ENCODE assay signal across 10 mouse cellular contexts in genomic region chr10:127515271-127515982, GRCm38 (mm10). TPM values are rescaled to one million over a fixed set of nuclear protein-coding genes. Genes with fewer than 3 reads are reported as not detected.
DNase-seq lines count a peak whose midpoint lies in the region; ATAC-seq and TF ChIP-seq lines count a peak whose summit lies in the region.
"Had no signal": no experiment of that assay in that cellular context is flagged by ENCODE, and none has a peak within 500 bp of the region (broad histone marks: within the 10 kb centered on the region; RNA-seq: fewer than 3 reads in every experiment).

No protein-coding gene starts in this region.

- no peak for TF ChIP-seq CTCF in lung, embryonic 14.5 days (IDR thresholded peaks at IDR 0.05; ENCODE audit: low read depth)

- H3K9ac ChIP-seq in lung, embryonic 14.5 days = no peak overlapping the region
- H3K9ac ChIP-seq in limb, embryonic 12.5 days (replicated peaks) = no peak overlapping the region

- peaks cover 14% of the 10 kb centered on the region for H3K4me1 ChIP-seq in lung, embryonic 14.5 days (ENCODE audit: insufficient read depth)
- peaks cover 73% of the 10 kb centered on the region for H3K4me1 ChIP-seq in limb, embryonic 12.5 days (replicated peaks)

- H3K36me3 ChIP-seq in lung, embryonic 14.5 days (ENCODE audit: insufficient read depth) = peaks cover 33% of the 10 kb centered on the region
- H3K36me3 ChIP-seq in limb, embryonic 12.5 days = peaks cover 34% of the 10 kb centered on the region

- peaks cover 57% of the 10 kb centered on the region for H3K27me3 ChIP-seq in lung, embryonic 14.5 days (ENCODE audit: insufficient read depth, low read length)
- H3K27me3 ChIP-seq in limb, embryonic 12.5 days = peaks cover 76% of the 10 kb centered on the region

- H3K27ac ChIP-seq in lung, embryonic 14.5 days (ENCODE audit: low read depth) = no peak overlapping the region
- H3K27ac ChIP-seq in limb, embryonic 12.5 days = no peak overlapping the region

- H3K4me2 ChIP-seq in lung, embryonic 14.5 days = peak overlapping the region; percentile 54
- 0 out of 2 replicates have a peak overlapping the region, but pooled peaks have one; percentile 4 for H3K4me2 ChIP-seq in limb, embryonic 12.5 days

- H3K9me3 ChIP-seq in lung, embryonic 14.5 days (ENCODE audit: low read depth, low read length) = no peaks in the 10 kb centered on the region
- no peaks in the 10 kb centered on the region for H3K9me3 ChIP-seq in limb, embryonic 12.5 days

- peak; percentile 73 for DNase-seq in embryo, embryonic 10 days (ENCODE audit: low spot score)
- DNase-seq in embryo, embryonic 9.5 days (ENCODE audit: extremely low spot score) = no peak
- no peak for DNase-seq in lung, embryonic 14.5 days
- no peak for DNase-seq in lung, postnatal 4 days
- peak; percentile 21 for DNase-seq in retina, embryonic 14.5 days (ENCODE audit: low spot score)
- no peak for DNase-seq in adipocyte (ENCODE audit: low spot score)
- no peak for DNase-seq in right cerebral cortex, postnatal 10 days (ENCODE audit: low spot score in 2 of 2)
- DNase-seq: thymus, adult 18-20 months had no signal

- no peak for ATAC-seq in lung, embryonic 14.5 days (ENCODE audit: insufficient read depth)
- no peak for ATAC-seq in limb, embryonic 12.5 days (ENCODE audit: insufficient number of reproducible peaks, insufficient read depth, low FRiP score, low TSS enrichment, low read depth)

- WGBS in lung, embryonic 14.5 days = 31% methylated on average over 9 of the region's 9 CpGs
- 25% methylated on average over 9 of the region's 9 CpGs for WGBS in limb, embryonic 12.5 days

- 0 out of 2 replicates have a peak overlapping the region, but pooled peaks have one; percentile 3 for H3K4me3 ChIP-seq in lung, embryonic 14.5 days (ENCODE audit: low read depth, low read length)
- H3K4me3 ChIP-seq in limb, embryonic 12.5 days (replicated peaks) = no peak overlapping the region
- H3K4me3 ChIP-seq: midbrain, embryonic 12.5 days had no signal

RNA-seq across cellular contexts. Expression of gene Ndufa4l2, which starts 0.7 kb away (rescaled TPM):
- 36.4 and 44.9 TPM in 2 replicates for polyA plus RNA-seq in lung, embryonic 14.5 days (2014; fragmentation: Nextera tagmentation; extraction: Ambion mirVana)
- polyA plus RNA-seq in limb, embryonic 12.5 days (2016; fragmentation: Nextera tagmentation; extraction: Ambion mirVana) = 0.60 and 1.6 TPM in 2 replicates

RNA-seq across cellular contexts. Expression of gene Shmt2, which starts 6.8 kb away (rescaled TPM):
- polyA plus RNA-seq in lung, embryonic 14.5 days (2014; fragmentation: Nextera tagmentation; extraction: Ambion mirVana) = 99.6 and 101 TPM in 2 replicates
- 96.8 and 98.1 TPM in 2 replicates for polyA plus RNA-seq in limb, embryonic 12.5 days (2016; fragmentation: Nextera tagmentation; extraction: Ambion mirVana)

RNA-seq across cellular contexts. Expression of gene Stac3, which starts 13.9 kb away (rescaled TPM):
- 0.12 TPM in 1 of 2 replicates, not detected in the other for polyA plus RNA-seq in lung, embryonic 14.5 days (2014; fragmentation: Nextera tagmentation; extraction: Ambion mirVana)
- polyA plus RNA-seq in limb, embryonic 12.5 days (2016; fragmentation: Nextera tagmentation; extraction: Ambion mirVana) = 11.5 and 11.7 TPM in 2 replicates

RNA-seq across cellular contexts. Expression of gene Nxph4, which starts 18.9 kb away (rescaled TPM):
- 0.14 and 0.22 TPM in 2 replicates for polyA plus RNA-seq in lung, embryonic 14.5 days (2014; fragmentation: Nextera tagmentation; extraction: Ambion mirVana)
- 4.2 and 6.3 TPM in 2 replicates for polyA plus RNA-seq in limb, embryonic 12.5 days (2016; fragmentation: Nextera tagmentation; extraction: Ambion mirVana)

Comparison
In these comparisons a context has a peak if more than half of its experiments do, and no peak if none do; other contexts are left out.
1. DNase-seq: peak in embryo, embryonic 10 days (single experiment) and retina, embryonic 14.5 days (single experiment); none in embryo, embryonic 9.5 days (single experiment), lung, embryonic 14.5 days (single experiment), lung, postnatal 4 days (0 of 2), adipocyte (single experiment) and right cerebral cortex, postnatal 10 days (0 of 2).
2. RNA of gene Ndufa4l2, which starts 0.7 kb away (polyA plus RNA-seq): 36.4 to 44.9 TPM in lung, embryonic 14.5 days; 0.60 to 1.6 TPM in limb, embryonic 12.5 days; every median in the first group is over 10 times any median in the second.
3. RNA of gene Stac3, which starts 13.9 kb away (polyA plus RNA-seq): 11.5 to 11.7 TPM in limb, embryonic 12.5 days; 0.12 TPM in lung, embryonic 14.5 days; every median in the first group is over 10 times any median in the second.